10 mouse cellular contexts compared by ENCODE assay signal in genomic region chr13:107371616-107372582, GRCm38 (mm10).
DNase-seq lines count a peak whose midpoint lies in the region; ATAC-seq and TF ChIP-seq lines count a peak whose summit lies in the region.
"Had no signal": no experiment of that assay in that cellular context is flagged by ENCODE, and none has a peak within 500 bp of the region (broad histone marks: within the 10 kb centered on the region; RNA-seq: fewer than 3 reads in every experiment).

No protein-coding gene starts in this region.

- no peak overlapping the region for H3K9ac ChIP-seq in liver, adult 2 months (ENCODE audit: low read depth, low read length)
- H3K9ac ChIP-seq in liver, embryonic 12.5 days = no peak overlapping the region
- H3K9ac ChIP-seq: embryonic facial prominence, embryonic 13.5 days had no signal

- ATAC-seq in liver, embryonic 12.5 days = no peak

- H3K36me3 ChIP-seq in liver, adult 2 months (ENCODE audit: control insufficient read depth, insufficient read depth, low read length) = no peaks in the 10 kb centered on the region
- H3K36me3 ChIP-seq in liver, embryonic 12.5 days = no peaks in the 10 kb centered on the region
- H3K36me3 ChIP-seq: embryonic facial prominence, embryonic 13.5 days had no signal

- no peak for TF ChIP-seq CTCF in liver, adult 2 months (IDR thresholded peaks at IDR 0.05; ENCODE audit: low read depth, low read length)

- H3K4me2 ChIP-seq in liver, embryonic 12.5 days = no peak overlapping the region
- H3K4me2 ChIP-seq: embryonic facial prominence, embryonic 13.5 days; liver, embryonic 11.5 days had no signal

- TF ChIP-seq POLR2A in liver, adult 2 months (IDR thresholded peaks at IDR 0.05; ENCODE audit: extremely low read depth, insufficient read depth, low read length) = no peak

- 30% methylated on average over 17 of the region's 17 CpGs for WGBS in liver, adult 2 months
- WGBS in liver, embryonic 12.5 days (ENCODE audit: insufficient replicate concordance) = 47% methylated on average over 17 of the region's 17 CpGs

- no peak overlapping the region for H3K27ac ChIP-seq in liver, adult 2 months (replicated peaks; ENCODE audit: insufficient read depth, low read depth, low read length)
- no peak overlapping the region for H3K27ac ChIP-seq in liver, embryonic 12.5 days
- H3K27ac ChIP-seq: embryonic facial prominence, embryonic 13.5 days had no signal

- H3K9me3 ChIP-seq in liver, embryonic 12.5 days (replicated peaks) = no peaks in the 10 kb centered on the region
- H3K9me3 ChIP-seq: embryonic facial prominence, embryonic 13.5 days had no signal

- no peaks in the 10 kb centered on the region for H3K79me2 ChIP-seq in liver, adult 2 months (ENCODE audit: control insufficient read depth, insufficient read depth, low read length)

- H3K4me1 ChIP-seq in liver, adult 2 months (ENCODE audit: control insufficient read depth, insufficient read depth, low read length) = peaks cover 4% of the 10 kb centered on the region; the same call in 1 of the 2 replicates
- H3K4me1 ChIP-seq in liver, embryonic 12.5 days = no peaks in the 10 kb centered on the region
- H3K4me1 ChIP-seq: embryonic facial prominence, embryonic 13.5 days had no signal

- H3K4me3 ChIP-seq in liver, adult 2 months (ENCODE audit: insufficient read depth, low read depth, low read length) = no peak overlapping the region
- H3K4me3 ChIP-seq in liver, embryonic 12.5 days = no peak overlapping the region
- H3K4me3 ChIP-seq: embryonic facial prominence, embryonic 13.5 days had no signal

- peak; percentile 73 for DNase-seq in liver, adult 2 months (ENCODE audit: extremely low read depth, low read depth, low spot score)
- peak; percentile 93 for DNase-seq in adrenal gland, adult 2 months
- DNase-seq in kidney, adult 11 months = peak; percentile 17
- peak; percentile 35 to 62 for DNase-seq in lung, postnatal 4 days
- DNase-seq in layer of hippocampus, adult 11-12 months (ENCODE audit: low spot score) = no peak
- no peak for DNase-seq in B cell, adult 2 months
- DNase-seq in right cerebral cortex, postnatal 25 days = no peak

- H3K27me3 ChIP-seq in liver, adult 2 months (ENCODE audit: control insufficient read depth, insufficient read depth, low read length) = no peaks in the 10 kb centered on the region
- no peaks in the 10 kb centered on the region for H3K27me3 ChIP-seq in liver, embryonic 12.5 days (replicated peaks)
- H3K27me3 ChIP-seq: embryonic facial prominence, embryonic 13.5 days had no signal

Comparison
In these comparisons a context has a peak if more than half of its experiments do, and no peak if none do; other contexts are left out.
1. DNase-seq: peak in liver, adult 2 months (single experiment), adrenal gland, adult 2 months (single experiment), kidney, adult 11 months (single experiment) and lung, postnatal 4 days (2 of 2); none in layer of hippocampus, adult 11-12 months (single experiment), B cell, adult 2 months (0 of 2) and right cerebral cortex, postnatal 25 days (single experiment).